Comparison of ENCODE assay signal across 15 mouse cellular contexts in the genomic region with DNA sequence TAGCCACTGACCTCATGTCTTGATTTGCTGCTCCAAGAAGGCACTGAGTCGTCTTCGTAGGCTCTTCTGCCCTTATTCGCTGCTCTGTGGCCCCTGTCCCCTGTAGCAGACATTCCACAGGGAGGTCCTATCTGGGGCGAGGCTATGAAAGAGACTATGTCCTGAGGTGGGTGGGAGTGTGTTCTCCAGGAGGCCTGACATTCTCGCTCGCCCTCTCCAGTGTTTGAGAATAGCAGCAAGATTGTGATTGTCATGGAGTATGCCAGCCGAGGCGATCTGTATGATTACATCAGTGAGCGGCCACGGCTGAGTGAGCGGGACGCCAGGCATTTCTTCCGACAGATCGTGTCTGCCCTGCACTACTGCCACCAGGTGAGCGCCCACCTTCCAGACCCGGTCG. TPM values are rescaled to one million over a fixed set of nuclear protein-coding genes. Genes with fewer than 3 reads are reported as not detected.
DNase-seq lines count a peak whose midpoint lies in the region; ATAC-seq and TF ChIP-seq lines count a peak whose summit lies in the region.
"Had no signal": no experiment of that assay in that cellular context is flagged by ENCODE, and none has a peak within 500 bp of the region (broad histone marks: within the 10 kb centered on the region; RNA-seq: fewer than 3 reads in every experiment).

No protein-coding gene starts in this region.

- H3K9ac ChIP-seq in liver, adult 2 months (ENCODE audit: low read depth, low read length): peak overlapping the region; percentile 1
- H3K9ac ChIP-seq in liver, embryonic 11.5 days (ENCODE audit: low read depth, low read length): no peak overlapping the region
- H3K9ac ChIP-seq in forebrain, embryonic 14.5 days (ENCODE audit: low read length): peak overlapping the region; percentile 13; the same call in 1 of the 2 replicates
- H3K9ac ChIP-seq in midbrain, embryonic 15.5 days: 0 out of 2 replicates have a peak overlapping the region, but pooled peaks have one; percentile 2
- H3K9ac ChIP-seq: limb, embryonic 15.5 days had no signal

- no peak for TF ChIP-seq CTCF in liver, adult 2 months (IDR thresholded peaks at IDR 0.05; ENCODE audit: low read depth, low read length)

- H3K4me3 ChIP-seq in heart, embryonic 10.5 days: no peak overlapping the region
- H3K4me3 ChIP-seq in liver, adult 2 months (ENCODE audit: insufficient read depth, low read depth, low read length): no peak overlapping the region
- no peak overlapping the region for H3K4me3 ChIP-seq in liver, embryonic 11.5 days (ENCODE audit: low read depth, low read length)
- no peak overlapping the region for H3K4me3 ChIP-seq in forebrain, embryonic 14.5 days (ENCODE audit: low read depth, low read length)
- H3K4me3 ChIP-seq in midbrain, embryonic 15.5 days: no peak overlapping the region
- H3K4me3 ChIP-seq: gastrocnemius, adult 2 months; layer of hippocampus, adult 2 months; limb, embryonic 15.5 days had no signal

- H3K4me2 ChIP-seq in liver, embryonic 11.5 days: no peak overlapping the region
- H3K4me2 ChIP-seq in forebrain, embryonic 14.5 days (ENCODE audit: low read length): no peak overlapping the region
- H3K4me2 ChIP-seq in midbrain, embryonic 15.5 days: no peak overlapping the region
- H3K4me2 ChIP-seq: limb, embryonic 15.5 days had no signal

- peaks cover 37% of the 10 kb centered on the region for H3K4me1 ChIP-seq in heart, embryonic 10.5 days
- H3K4me1 ChIP-seq in liver, adult 2 months (ENCODE audit: control insufficient read depth, insufficient read depth, low read length): peaks cover 38% of the 10 kb centered on the region
- H3K4me1 ChIP-seq in liver, embryonic 11.5 days (replicated peaks; ENCODE audit: control insufficient read depth, insufficient read depth, low read length): peaks cover 6% of the 10 kb centered on the region
- peaks cover 50% of the 10 kb centered on the region for H3K4me1 ChIP-seq in forebrain, embryonic 14.5 days (ENCODE audit: control insufficient read depth, insufficient read depth, low read length)
- peaks cover 62% of the 10 kb centered on the region for H3K4me1 ChIP-seq in midbrain, embryonic 15.5 days

- no peaks in the 10 kb centered on the region for H3K9me3 ChIP-seq in heart, embryonic 10.5 days
- no peaks in the 10 kb centered on the region for H3K9me3 ChIP-seq in liver, embryonic 11.5 days (ENCODE audit: control insufficient read depth, low read length)
- H3K9me3 ChIP-seq in forebrain, embryonic 14.5 days (replicated peaks; ENCODE audit: control insufficient read depth, low read length): no peaks in the 10 kb centered on the region
- H3K9me3 ChIP-seq in midbrain, embryonic 15.5 days: no peaks in the 10 kb centered on the region
- H3K9me3 ChIP-seq: limb, embryonic 15.5 days had no signal

- 56% methylated on average over 17 of the region's 17 CpGs for WGBS in heart, embryonic 10.5 days
- 86% methylated on average over 17 of the region's 17 CpGs for WGBS in liver, adult 2 months
- WGBS in liver, embryonic 11.5 days: 87% methylated on average over 17 of the region's 17 CpGs
- 76% methylated on average over 17 of the region's 17 CpGs for WGBS in forebrain, embryonic 14.5 days
- whole genome bisulfite sequencing in midbrain, embryonic 15.5 days: 76% methylated on average over 17 of the region's 17 CpGs

- ATAC-seq in liver, embryonic 11.5 days (replicated peaks; ENCODE audit: low FRiP score): no peak
- no peak for ATAC-seq in forebrain, embryonic 14.5 days
- ATAC-seq in midbrain, embryonic 15.5 days (replicated peaks): no peak

- intact Hi-C loops in heart, postnatal 36 days (cut with DNase I): no loop called here

- 0 out of 2 replicates have a peak, but pooled peaks cover 4% of the 10 kb centered on the region for H3K79me2 ChIP-seq in liver, adult 2 months (ENCODE audit: control insufficient read depth, insufficient read depth, low read length)

- no peak for DNase-seq in heart, embryonic 10.5 days (ENCODE audit: low spot score)
- DNase-seq in heart, postnatal 36 days: no peak
- DNase-seq in liver, adult 2 months (ENCODE audit: extremely low read depth, low read depth, low spot score): no peak
- no peak for DNase-seq in liver, embryonic 11.5 days (ENCODE audit: low spot score)
- DNase-seq in forebrain, embryonic 14.5 days (ENCODE audit: low spot score): no peak
- DNase-seq in left cerebral cortex, adult 8-10 months (ENCODE audit: low spot score in 2 of 2): no peak
- DNase-seq in cerebellum, adult 8-10 months: no peak
- DNase-seq: cerebellum, adult 9-10 months; gastrocnemius, adult 2 months; lung, postnatal 10 days; thymus, adult 2 months had no signal

- H3K27me3 ChIP-seq in heart, embryonic 10.5 days (ENCODE audit: insufficient read depth, poor library complexity, severe bottlenecking): no peaks in the 10 kb centered on the region
- H3K27me3 ChIP-seq in liver, adult 2 months (ENCODE audit: control insufficient read depth, insufficient read depth, low read length): no peaks in the 10 kb centered on the region
- no peaks in the 10 kb centered on the region for H3K27me3 ChIP-seq in liver, embryonic 11.5 days (replicated peaks; ENCODE audit: control insufficient read depth, insufficient read depth, low read length)
- no peaks in the 10 kb centered on the region for H3K27me3 ChIP-seq in forebrain, embryonic 14.5 days (replicated peaks; ENCODE audit: control insufficient read depth, insufficient read depth, low read length)
- H3K27me3 ChIP-seq in midbrain, embryonic 15.5 days (replicated peaks): no peaks in the 10 kb centered on the region
- H3K27me3 ChIP-seq: limb, embryonic 15.5 days had no signal

- no peak for TF ChIP-seq POLR2A in liver, adult 2 months (IDR thresholded peaks at IDR 0.05; ENCODE audit: extremely low read depth, insufficient read depth, low read length)

- H3K27ac ChIP-seq in heart, embryonic 10.5 days: peak overlapping the region; percentile 13
- peak overlapping the region; percentile 77 for H3K27ac ChIP-seq in liver, adult 2 months (replicated peaks; ENCODE audit: insufficient read depth, low read depth, low read length)
- no peak overlapping the region for H3K27ac ChIP-seq in liver, embryonic 11.5 days (ENCODE audit: low read depth, low read length)
- peak overlapping the region; percentile 56; the same call in 1 of the 2 replicates for H3K27ac ChIP-seq in forebrain, embryonic 14.5 days (ENCODE audit: low read depth, low read length)
- peak overlapping the region; percentile 49; the same call in 1 of the 2 replicates for H3K27ac ChIP-seq in midbrain, embryonic 15.5 days
- H3K27ac ChIP-seq: gastrocnemius, adult 2 months; layer of hippocampus, adult 2 months; limb, embryonic 15.5 days had no signal

- H3K36me3 ChIP-seq in heart, embryonic 10.5 days: peaks cover 24% of the 10 kb centered on the region
- H3K36me3 ChIP-seq in liver, adult 2 months (ENCODE audit: control insufficient read depth, insufficient read depth, low read length): peaks cover 33% of the 10 kb centered on the region
- H3K36me3 ChIP-seq in liver, embryonic 11.5 days (ENCODE audit: control insufficient read depth, insufficient read depth, low read length): no peaks in the 10 kb centered on the region
- H3K36me3 ChIP-seq in forebrain, embryonic 14.5 days (ENCODE audit: control insufficient read depth, insufficient read depth, low read length): peaks cover 50% of the 10 kb centered on the region
- 0 out of 2 replicates have a peak, but pooled peaks cover 3% of the 10 kb centered on the region for H3K36me3 ChIP-seq in midbrain, embryonic 15.5 days (replicated peaks)
- H3K36me3 ChIP-seq: limb, embryonic 15.5 days had no signal

RNA-seq across cellular contexts. Expression of a gene that starts 11.6 kb away (rescaled TPM):
- 3.0 and 3.4 TPM in 2 replicates for polyA plus RNA-seq in heart, embryonic 10.5 days (2016; fragmentation: Nextera tagmentation; extraction: Ambion mirVana)
- 1 to 10 TPM; 3.7 to 3.8 TPM for total RNA-seq in heart, postnatal 36 days (2021)
- 3.8 and 4.8 TPM in 2 replicates for total RNA-seq in liver, adult 2 months (2014; rRNA removed)
- polyA plus RNA-seq in liver, adult 2 months (2012; rRNA removed): 6.4 and 8.0 TPM in 2 replicates
- 1.2 and 2.0 TPM in 2 replicates for polyA plus RNA-seq in liver, embryonic 11.5 days (2014; fragmentation: Nextera tagmentation; extraction: Ambion mirVana)
- 18.8 and 20.1 TPM in 2 replicates for polyA plus RNA-seq in forebrain, embryonic 14.5 days (2014; fragmentation: Nextera tagmentation; extraction: Ambion mirVana)
- 26.1 and 27.9 TPM in 2 replicates for polyA plus RNA-seq in midbrain, embryonic 15.5 days (2015; fragmentation: Nextera tagmentation; extraction: Ambion mirVana)
- total RNA-seq in left cerebral cortex, adult 8-10 months (2022): 1 to 10 TPM in 3 of 4 experiments, under 1 TPM in 1; 0.81 to 1.7 (median 1.3) TPM

RNA-seq across cellular contexts. Expression of a gene that starts 29.1 kb away (rescaled TPM):
- 0.26 and 0.60 TPM in 2 replicates for polyA plus RNA-seq in heart, embryonic 10.5 days (2016; fragmentation: Nextera tagmentation; extraction: Ambion mirVana)
- 10 to 100 TPM; 14.3 to 19.1 TPM for total RNA-seq in heart, postnatal 36 days (2021)
- 0.18 and 0.81 TPM in 2 replicates for total RNA-seq in liver, adult 2 months (2014; rRNA removed)
- polyA plus RNA-seq in liver, adult 2 months (2012; rRNA removed): 1.2 and 1.4 TPM in 2 replicates
- 0.05 TPM in 1 of 2 replicates, not detected in the other for polyA plus RNA-seq in liver, embryonic 11.5 days (2014; fragmentation: Nextera tagmentation; extraction: Ambion mirVana)
- polyA plus RNA-seq in forebrain, embryonic 14.5 days (2014; fragmentation: Nextera tagmentation; extraction: Ambion mirVana): 3.4 TPM in 2 replicates
- polyA plus RNA-seq in midbrain, embryonic 15.5 days (2015; fragmentation: Nextera tagmentation; extraction: Ambion mirVana): 10.7 and 11.5 TPM in 2 replicates
- total RNA-seq in left cerebral cortex, adult 8-10 months (2022): 10 to 100 TPM; 12.3 to 15.1 (median 13.6) TPM
- total RNA-seq: megakaryocyte-erythroid progenitor cell, adult 5-6 weeks had no signal
